Mouse (Mus musculus): Measurements from ENCODE around the gene 9430038I01Rik. TPM values are rescaled to one million over a fixed set of nuclear protein-coding genes. Genes with fewer than 3 reads are reported as not detected.

The 9430038I01Rik gene
- polyA plus RNA-seq, 1 experiment from 2014 or later = 27.4 TPM

GRCm38 (mm10) chr7:137414710-137415109, 4.1 kb upstream of the 9430038I01Rik start:
- Histone ChIP-seq H3K4me1 (peaks cover 6% of the 10 kb centered on the region; the same call in 1 of the 2 replicates), H3K9me3 (no peaks in the 10 kb centered on the region), H3K9ac (no peak overlapping the region), H3K4me3 (no peak overlapping the region), H3K27me3 (0 out of 2 replicates have a peak, but pooled peaks cover 2% of the 10 kb centered on the region), H3K27ac (no peak overlapping the region), H3K4me2 (no peak overlapping the region), H3K36me3 (no peaks in the 10 kb centered on the region)
- WGBS = 90% methylated on average over 8 of the region's 8 CpGs
- no peak for ATAC-seq (ENCODE audit: insufficient number of reproducible peaks, insufficient read depth, low FRiP score, low TSS enrichment, low read depth)

GRCm38 (mm10) chr7:137407428-137408058, 3.0 kb downstream of the 9430038I01Rik start:
- ATAC-seq (ENCODE audit: insufficient number of reproducible peaks, insufficient read depth, low FRiP score, low TSS enrichment, low read depth) = no peak
- no peak overlapping the region for H3K27ac ChIP-seq
- no peaks in the 10 kb centered on the region for H3K9me3 ChIP-seq

DNA sequence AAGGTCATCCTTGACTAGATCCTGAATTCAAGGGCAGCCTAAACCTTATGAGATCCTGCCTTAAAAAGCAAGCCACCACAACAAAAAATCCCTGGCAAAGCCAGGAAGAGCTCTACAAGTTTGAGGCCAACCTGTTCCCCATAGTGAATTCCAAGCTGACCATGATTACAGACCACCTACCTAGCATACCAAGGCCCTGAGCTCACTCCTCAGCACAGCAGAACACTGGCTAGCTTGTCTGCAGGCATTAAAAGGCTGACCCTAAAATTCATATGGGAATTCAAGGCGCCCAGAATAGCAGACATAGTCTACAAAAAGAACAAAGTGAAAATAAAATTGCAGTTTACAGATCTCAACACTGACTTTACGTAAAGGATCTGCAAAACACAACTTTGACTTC, 6.4 kb downstream of the 9430038I01Rik start:
- H3K4me1 ChIP-seq = no peaks in the 10 kb centered on the region; the same call in 1 of the 2 replicates
- H3K36me3 ChIP-seq = no peaks in the 10 kb centered on the region; the same call in 1 of the 2 replicates
- no peak overlapping the region for H3K4me2 ChIP-seq
- ATAC-seq (ENCODE audit: insufficient number of reproducible peaks, insufficient read depth, low FRiP score, low TSS enrichment, low read depth) = no peak
- H3K4me3 ChIP-seq = no peak overlapping the region
- H3K27me3 ChIP-seq = no peaks in the 10 kb centered on the region
- no peak overlapping the region for H3K9ac ChIP-seq
- H3K27ac ChIP-seq = no peak overlapping the region
- peaks cover 5% of the 10 kb centered on the region; the same call in 1 of the 2 replicates for H3K9me3 ChIP-seq
- WGBS = 86% methylated on average over 2 of the region's 2 CpGs

More at GRCm38 (mm10) chr7:137407428-137408058, 3.0 kb downstream of the 9430038I01Rik start:
- Histone ChIP-seq H3K36me3 (no peaks in the 10 kb centered on the region), H3K9ac (no peak overlapping the region), H3K4me3 (no peak overlapping the region), H3K27me3 (no peaks in the 10 kb centered on the region), H3K4me1 (peaks cover 6% of the 10 kb centered on the region), H3K4me2 (no peak overlapping the region)
- WGBS = 87% methylated on average over 1 of the region's 1 CpGs

- Histone ChIP-seq H3K36me3 (peaks cover 5% of the 10 kb centered on the region; the same call in 1 of the 2 replicates), H3K9me3 (peaks cover 5% of the 10 kb centered on the region; the same call in 1 of the 2 replicates), H3K27me3 (no peaks in the 10 kb centered on the region), H3K9ac (no peak overlapping the region), H3K4me2 (no peak overlapping the region), H3K4me3 (no peak overlapping the region), H3K27ac (no peak overlapping the region), H3K4me1 (no peaks in the 10 kb centered on the region)
- no peak for ATAC-seq (ENCODE audit: insufficient number of reproducible peaks, insufficient read depth, low FRiP score, low TSS enrichment, low read depth)
- WGBS = 90% methylated on average over 4 of the region's 4 CpGs
Measured at GRCm38 (mm10) chr7:137398973-137399372, 11.6 kb downstream of the 9430038I01Rik start.

- 93% methylated on average over 8 of the region's 8 CpGs for WGBS
- Histone ChIP-seq H3K4me1 (no peaks in the 10 kb centered on the region), H3K4me2 (no peak overlapping the region), H3K27ac (no peak overlapping the region), H3K9me3 (peaks cover 5% of the 10 kb centered on the region; the same call in 1 of the 2 replicates), H3K36me3 (peaks cover 5% of the 10 kb centered on the region; the same call in 1 of the 2 replicates), H3K4me3 (no peak overlapping the region), H3K27me3 (no peaks in the 10 kb centered on the region), H3K9ac (no peak overlapping the region)
- ATAC-seq (ENCODE audit: insufficient number of reproducible peaks, insufficient read depth, low FRiP score, low TSS enrichment, low read depth) = no peak
Measured at GRCm38 (mm10) chr7:137397361-137397910, 13.1 kb downstream of the 9430038I01Rik start.

- Histone ChIP-seq H3K27ac (no peak overlapping the region), H3K4me2 (no peak overlapping the region), H3K9me3 (no peaks in the 10 kb centered on the region; the same call in 1 of the 2 replicates), H3K36me3 (0 out of 2 replicates have a peak, but pooled peaks cover 5% of the 10 kb centered on the region), H3K27me3 (no peaks in the 10 kb centered on the region), H3K4me1 (no peaks in the 10 kb centered on the region), H3K4me3 (no peak overlapping the region), H3K9ac (no peak overlapping the region)
- 95% methylated on average over 4 of the region's 4 CpGs for WGBS
- no peak for ATAC-seq (ENCODE audit: insufficient number of reproducible peaks, insufficient read depth, low FRiP score, low TSS enrichment, low read depth)
Measured at GRCm38 (mm10) chr7:137395421-137395820, 15.1 kb downstream of the 9430038I01Rik start.

GRCm38 (mm10) chr7:137387863-137388262, 22.7 kb downstream of the 9430038I01Rik start:
- no peak for ATAC-seq (ENCODE audit: insufficient number of reproducible peaks, insufficient read depth, low FRiP score, low TSS enrichment, low read depth)

GRCm38 (mm10) chr7:137374996-137375395, 35.6 kb downstream of the 9430038I01Rik start:
- WGBS = 93% methylated on average over 7 of the region's 7 CpGs
- H3K27me3 ChIP-seq = no peaks in the 10 kb centered on the region
- no peak overlapping the region for H3K27ac ChIP-seq

More at GRCm38 (mm10) chr7:137387863-137388262, 22.7 kb downstream of the 9430038I01Rik start:
- Histone ChIP-seq H3K36me3 (no peaks in the 10 kb centered on the region), H3K27me3 (no peaks in the 10 kb centered on the region), H3K9ac (no peak overlapping the region), H3K9me3 (no peaks in the 10 kb centered on the region), H3K27ac (no peak overlapping the region), H3K4me1 (no peaks in the 10 kb centered on the region), H3K4me2 (no peak overlapping the region), H3K4me3 (no peak overlapping the region)
- 88% methylated on average over 5 of the region's 5 CpGs for WGBS

DNA sequence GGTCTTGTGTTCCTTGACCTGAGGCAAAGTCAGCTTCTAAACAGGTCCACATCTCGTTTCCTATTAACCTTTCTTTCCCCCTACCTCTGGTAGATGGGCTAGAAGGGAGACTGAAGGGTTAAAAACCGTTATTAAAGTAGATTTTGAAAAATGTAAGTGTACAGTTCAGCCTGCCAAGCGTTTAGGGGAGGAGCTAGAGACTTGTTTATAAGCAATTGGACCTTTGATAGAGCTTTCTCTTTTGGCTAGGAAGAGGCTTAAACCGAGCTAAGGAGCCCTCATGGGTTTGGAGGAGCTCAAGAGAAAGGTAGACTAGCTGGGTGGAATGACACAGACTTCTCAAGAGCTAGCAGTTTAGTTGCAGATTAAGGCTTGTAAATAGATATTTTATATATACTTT, 38.8 kb downstream of the 9430038I01Rik start:
- Histone ChIP-seq H3K36me3 (peaks cover 9% of the 10 kb centered on the region), H3K4me1 (no peaks in the 10 kb centered on the region)
- 54% methylated on average over 4 of the region's 4 CpGs for WGBS

More at GRCm38 (mm10) chr7:137374996-137375395, 35.6 kb downstream of the 9430038I01Rik start:
- H3K4me2 ChIP-seq = no peak overlapping the region
- peaks cover 9% of the 10 kb centered on the region for H3K36me3 ChIP-seq
- no peak for ATAC-seq (ENCODE audit: insufficient number of reproducible peaks, insufficient read depth, low FRiP score, low TSS enrichment, low read depth)
- H3K9ac ChIP-seq = no peak overlapping the region
- no peaks in the 10 kb centered on the region for H3K4me1 ChIP-seq
- no peak overlapping the region for H3K4me3 ChIP-seq
- no peaks in the 10 kb centered on the region for H3K9me3 ChIP-seq

GRCm38 (mm10) chr7:137370175-137370574, 40.4 kb downstream of the 9430038I01Rik start:
- Histone ChIP-seq H3K9ac (no peak overlapping the region), H3K9me3 (no peaks in the 10 kb centered on the region), H3K4me2 (no peak overlapping the region), H3K27me3 (no peaks in the 10 kb centered on the region), H3K27ac (no peak overlapping the region), H3K4me3 (no peak overlapping the region), H3K4me1 (no peaks in the 10 kb centered on the region), H3K36me3 (peaks cover 2% of the 10 kb centered on the region; the same call in 1 of the 2 replicates)
- no peak for ATAC-seq (ENCODE audit: insufficient number of reproducible peaks, insufficient read depth, low FRiP score, low TSS enrichment, low read depth)
- 40% methylated on average over 2 of the region's 2 CpGs for WGBS

More for the DNA sequence above, 38.8 kb downstream of the 9430038I01Rik start:
- no peak overlapping the region for H3K4me2 ChIP-seq
- H3K27me3 ChIP-seq = no peaks in the 10 kb centered on the region
- ATAC-seq (ENCODE audit: insufficient number of reproducible peaks, insufficient read depth, low FRiP score, low TSS enrichment, low read depth) = no peak
- no peaks in the 10 kb centered on the region for H3K9me3 ChIP-seq
- H3K27ac ChIP-seq = no peak overlapping the region
- no peak overlapping the region for H3K4me3 ChIP-seq
- no peak overlapping the region for H3K9ac ChIP-seq

GRCm38 (mm10) chr7:137366736-137367135, 43.8 kb downstream of the 9430038I01Rik start:
- no peaks in the 10 kb centered on the region for H3K4me1 ChIP-seq
- ATAC-seq (ENCODE audit: insufficient number of reproducible peaks, insufficient read depth, low FRiP score, low TSS enrichment, low read depth) = no peak
- no peak overlapping the region for H3K9ac ChIP-seq
- no peaks in the 10 kb centered on the region for H3K9me3 ChIP-seq
- no peak overlapping the region for H3K4me2 ChIP-seq
- WGBS = 76% methylated on average over 4 of the region's 4 CpGs
- H3K36me3 ChIP-seq = no peaks in the 10 kb centered on the region
- no peak overlapping the region for H3K27ac ChIP-seq
- H3K27me3 ChIP-seq = no peaks in the 10 kb centered on the region; the same call in 1 of the 2 replicates
- no peak overlapping the region for H3K4me3 ChIP-seq

DNA sequence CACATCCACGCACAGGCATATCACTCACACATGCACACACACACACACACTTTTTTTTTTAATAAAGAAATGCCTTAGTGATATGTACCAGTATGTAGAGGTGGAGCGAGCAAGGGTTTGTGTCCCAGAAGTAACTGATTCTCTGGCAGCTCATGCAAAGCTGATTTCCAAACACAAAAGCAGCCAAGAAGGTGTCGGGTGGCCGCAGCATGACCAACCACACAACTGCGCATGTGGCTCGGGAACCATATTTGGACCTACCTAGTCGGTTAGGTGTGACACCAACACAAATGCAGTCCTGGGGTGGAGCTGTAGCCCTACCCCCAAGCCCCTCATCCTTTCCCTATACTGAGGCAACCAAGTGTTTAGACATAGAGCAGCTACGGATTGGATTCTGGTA, 45.5 kb downstream of the 9430038I01Rik start:
- H3K9me3 ChIP-seq = no peaks in the 10 kb centered on the region
- no peaks in the 10 kb centered on the region; the same call in 1 of the 2 replicates for H3K27me3 ChIP-seq
- no peak for ATAC-seq (ENCODE audit: insufficient number of reproducible peaks, insufficient read depth, low FRiP score, low TSS enrichment, low read depth)
- H3K36me3 ChIP-seq = no peaks in the 10 kb centered on the region
- H3K27ac ChIP-seq = no peak overlapping the region
- no peaks in the 10 kb centered on the region for H3K4me1 ChIP-seq
- 91% methylated on average over 8 of the region's 8 CpGs for WGBS
- H3K9ac ChIP-seq = no peak overlapping the region
- no peak overlapping the region for H3K4me3 ChIP-seq
- H3K4me2 ChIP-seq = no peak overlapping the region

All from embryonic facial prominence, embryonic 13.5 days (tissue).